Mouse (Mus musculus) embryonic stem cell, embryonic (primary cell): ENCODE results near the gene Cct5.
"Not testable (repeated sequence)": the region's sequence is repeated elsewhere in the genome, so short reads cannot be mapped to it uniquely, and the experiment has no call there.

Experiments
- CTCF ChIA-PET, 4 experiments: fragments of 300-600 bp in 2 of 4; fragments of 350-600 bp in 2 of 4; sonication (Branson Sonifier 250); formaldehyde crosslinking; loops; one replicate each; lab custom pipeline; 2022; ENCODE audit warnings: inconsistent platforms in 2 of 4; lab: Charles Lee
- POLR2A ChIA-PET, 4 experiments: fragments of 300-600 bp in 2 of 4; fragments of 350-600 bp in 2 of 4; sonication (Branson Sonifier 250); formaldehyde crosslinking; loops; one replicate each; lab custom pipeline; 2022; ENCODE audit warnings: antibody characterized with exemption in 4 of 4, inconsistent platforms in 1 of 4; lab: Charles Lee

Cct5 gene

GRCm38 (mm10) chr15:31611027-31611426 lies 9.4 kb upstream of the Cct5 start:
- POLR2A ChIA-PET: interaction anchor here in 2 of 4 experiments (1.1 to 2.8 kb wide), 3 partner anchors 9 to 21 kb away, joined by 4 to 10 read pairs (median 7); partner anchors contain the start of genes Cct5 (in 2 of the 2) and Fam173b (in 2 of the 2)
- CTCF ChIA-PET: no interaction called here

DNA sequence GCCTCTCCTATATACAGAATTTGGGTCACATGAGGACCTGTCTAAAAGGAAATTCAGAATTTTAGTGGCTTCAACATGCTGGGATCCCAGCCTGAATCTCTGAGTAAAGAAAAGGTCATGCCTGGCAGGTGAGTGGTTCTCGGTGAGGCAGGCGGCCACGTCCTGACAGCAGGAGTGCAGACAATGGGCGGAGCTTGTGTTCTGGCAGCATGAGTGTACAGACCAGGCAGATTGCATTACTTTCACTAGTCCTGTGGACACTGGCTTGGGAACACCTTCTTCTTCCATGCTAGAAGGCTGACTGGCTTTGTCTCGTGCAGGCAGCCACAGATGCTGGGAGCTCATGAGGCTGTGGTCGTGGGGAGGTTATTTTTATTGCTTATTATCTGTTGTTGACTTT lies 5.2 kb upstream of the Cct5 start:
- ChIA-PET CTCF (no interaction called here), POLR2A (interaction anchor here in 1 of 4 experiments (0.5 to 0.7 kb wide), 3 partner anchors 11 to 594 kb away, joined by 4 to 5 read pairs (median 4); no protein-coding TSS in a partner anchor)

GRCm38 (mm10) chr15:31603113-31603512 lies 1.5 kb upstream of the Cct5 start:
- CTCF ChIA-PET: no interaction called here
- POLR2A ChIA-PET: interaction anchor here in 3 of 4 experiments (0.6 to 6.6 kb wide), 19 partner anchors 12 to 293 kb away, joined by 3 to 138 read pairs (median 7); partner anchors contain the start of genes Cmbl (in 1 of the 3) and Ropn1l (in 1 of the 3)

DNA sequence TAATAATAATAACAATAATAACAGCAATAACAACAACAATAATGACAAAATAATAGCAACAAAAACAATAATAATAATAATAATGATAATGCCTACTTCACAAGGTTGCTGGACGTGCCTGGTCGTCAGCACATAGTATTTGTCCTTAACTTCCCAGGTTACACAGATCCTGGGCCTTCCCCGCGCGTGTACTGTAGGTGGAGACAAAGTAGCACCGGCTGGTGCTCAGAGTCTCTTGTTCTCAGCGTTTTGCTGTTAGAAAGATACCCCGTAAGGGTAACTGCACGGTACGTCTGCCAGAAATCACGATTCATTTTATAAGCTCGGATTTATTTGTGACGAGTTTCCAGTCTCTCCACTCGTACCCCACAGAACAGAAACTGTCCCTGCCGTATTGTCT lies 822 bp upstream of the Cct5 start:
- POLR2A ChIA-PET: interaction anchor here (0.6 to 6.6 kb wide), 64 partner anchors 8 to 952 kb away, joined by 3 to 138 read pairs (median 6); partner anchors contain the start of genes Ropn1l (in 2 of the 4), Cmbl (in 1 of the 4), Dap (in 1 of the 4) and Sema5a (in 1 of the 4)
- CTCF ChIA-PET: interaction anchor here in 1 of 4 experiments (0.7 to 1.2 kb wide), 2 partner anchors 187 to 293 kb away, joined by 3 read pairs; no protein-coding TSS in a partner anchor

- CTCF ChIA-PET: interaction anchor here in 1 of 4 experiments (1.3 kb wide), 1 partner anchor 292 kb away, joined by 6 read pairs; no protein-coding TSS in a partner anchor
- POLR2A ChIA-PET: interaction anchor here (0.6 to 6.6 kb wide), 90 partner anchors 8 to 951 kb away, joined by 3 to 138 read pairs (median 4); partner anchors contain the start of genes Ropn1l (in 2 of the 4), Sema5a (in 2 of the 4), Cmbl (in 1 of the 4) and Dap (in 1 of the 4)
Measured at GRCm38 (mm10) chr15:31601279-31601645, 342 bp downstream of the Cct5 start.

- CTCF ChIA-PET: no interaction called here
- POLR2A ChIA-PET: interaction anchor here in 2 of 4 experiments (0.7 to 6.6 kb wide), 18 partner anchors 9 to 183 kb away, joined by 3 to 138 read pairs (median 10); partner anchors contain the start of genes Cmbl (in 1 of the 2) and Ropn1l (in 1 of the 2)
Measured at GRCm38 (mm10) chr15:31599834-31600233, 1.8 kb downstream of the Cct5 start.

GRCm38 (mm10) chr15:31595651-31596050 lies 6.0 kb downstream of the Cct5 start:
- ChIA-PET CTCF (interaction anchor here in 1 of 4 experiments (0.8 kb wide), 1 partner anchor 34 kb away, joined by 5 read pairs; no protein-coding TSS in a partner anchor), POLR2A (interaction anchor here in 1 of 4 experiments (4.4 kb wide), 1 partner anchor 33 kb away, joined by 13 read pairs; no protein-coding TSS in a partner anchor)

DNA sequence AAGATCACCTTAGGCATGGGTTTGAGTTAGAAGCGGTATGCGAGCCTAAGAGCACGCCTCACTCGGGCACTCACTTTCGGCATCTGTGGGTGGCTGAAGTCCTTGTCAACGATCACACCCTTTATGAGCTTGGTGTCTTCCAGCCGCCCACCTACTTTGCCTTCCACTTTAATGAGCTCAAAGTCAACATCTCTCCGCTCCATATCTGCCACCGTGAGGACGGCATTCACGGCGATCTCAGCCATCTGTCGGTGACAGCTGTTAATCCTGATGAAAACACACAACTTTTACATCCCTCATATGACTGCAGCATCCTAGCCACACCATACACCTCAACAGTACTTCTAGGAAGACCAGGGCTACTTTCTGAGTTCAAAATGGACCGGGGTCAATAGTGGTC lies 7.3 kb downstream of the Cct5 start:
- CTCF ChIA-PET: no interaction called here
- POLR2A ChIA-PET: interaction anchor here in 3 of 4 experiments (0.6 to 7.9 kb wide), 13 partner anchors 7 to 277 kb away, joined by 3 to 138 read pairs (median 4); partner anchors contain the start of genes Cct5 (in 3 of the 3), Fam173b (in 3 of the 3) and Ropn1l (in 1 of the 3)

GRCm38 (mm10) chr15:31592531-31592930 lies 9.1 kb downstream of the Cct5 start:
- ChIA-PET POLR2A (interaction anchor here in 3 of 4 experiments (1.0 to 7.9 kb wide), 6 partner anchors 9 to 124 kb away, joined by 3 to 138 read pairs (median 4); partner anchors contain the start of genes Cct5 (in 3 of the 3) and Fam173b (in 3 of the 3)), CTCF (interaction anchor here in 1 of 4 experiments (0.6 kb wide), 1 partner anchor 272 kb away, joined by 3 read pairs; no protein-coding TSS in a partner anchor)

DNA sequence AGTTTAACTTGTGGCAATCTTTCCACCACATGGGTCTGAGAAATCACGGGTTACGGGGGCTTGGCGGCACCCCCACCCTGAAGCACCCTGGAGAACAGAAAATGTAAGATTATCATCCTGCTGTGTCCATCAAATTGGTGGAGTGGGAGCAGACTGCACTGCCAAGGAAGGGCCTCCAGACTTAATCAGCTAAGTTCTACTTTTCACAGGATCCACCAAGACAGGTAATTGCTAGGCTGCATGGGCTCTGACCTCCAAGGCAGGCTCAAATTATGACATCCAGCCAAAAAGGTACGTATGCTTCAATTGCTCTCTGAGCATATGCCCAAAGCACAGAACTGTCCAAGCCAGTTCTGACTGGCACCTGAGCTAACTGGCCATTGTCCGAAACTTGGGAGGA lies 11.4 kb downstream of the Cct5 start:
- CTCF ChIA-PET: interaction anchor here in 1 of 4 experiments (0.5 kb wide), 1 partner anchor 172 kb away, joined by 3 read pairs; no protein-coding TSS in a partner anchor
- POLR2A ChIA-PET: interaction anchor here (0.7 to 7.9 kb wide), 20 partner anchors 11 to 258 kb away, joined by 3 to 138 read pairs (median 5); partner anchors contain the start of genes Cct5 (in 4 of the 4), Fam173b (in 4 of the 4), Cmbl (in 1 of the 4) and March6 (in 1 of the 4)

DNA sequence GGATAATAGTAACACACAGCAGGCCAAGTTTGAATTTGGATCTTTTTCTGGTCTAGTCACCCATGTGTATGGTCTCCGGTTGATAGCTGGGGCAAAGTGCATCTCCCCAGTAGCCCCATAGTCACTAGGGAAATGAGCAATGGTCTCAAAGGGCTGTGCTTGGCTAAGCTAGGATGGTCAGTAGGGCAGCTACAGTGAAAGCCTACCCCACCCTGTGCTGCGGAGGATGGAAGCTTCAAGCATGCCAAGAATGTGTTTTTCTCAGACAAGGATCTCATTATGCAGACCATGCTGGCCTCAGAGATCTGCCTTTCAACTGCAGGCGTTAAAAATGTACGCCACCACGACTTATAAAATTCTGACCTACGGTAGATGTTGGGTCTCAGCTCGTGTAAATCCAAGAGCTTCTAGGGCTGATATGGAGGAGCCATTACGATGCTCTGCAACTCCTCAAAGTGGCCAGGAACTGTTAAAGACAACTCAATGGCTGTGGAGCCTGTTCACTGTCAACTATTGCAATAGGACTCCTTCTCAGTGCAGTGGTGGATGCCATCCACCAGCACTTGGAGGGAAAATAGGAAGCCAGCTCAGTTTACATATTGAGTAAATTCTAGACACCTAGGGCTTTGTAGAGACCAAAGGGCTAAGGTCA lies 12.5 kb downstream of the Cct5 start:
- POLR2A ChIA-PET: interaction anchor here (0.7 to 7.9 kb wide), 31 partner anchors 8 to 528 kb away, joined by 3 to 138 read pairs (median 4); partner anchors contain the start of genes Cct5 (in 4 of the 4), Fam173b (in 4 of the 4), Cmbl (in 1 of the 4) and March6 (in 1 of the 4)
- CTCF ChIA-PET: interaction anchor here in 1 of 4 experiments (0.6 kb wide), 1 partner anchor 21 kb away, joined by 3 read pairs; no protein-coding TSS in a partner anchor

DNA sequence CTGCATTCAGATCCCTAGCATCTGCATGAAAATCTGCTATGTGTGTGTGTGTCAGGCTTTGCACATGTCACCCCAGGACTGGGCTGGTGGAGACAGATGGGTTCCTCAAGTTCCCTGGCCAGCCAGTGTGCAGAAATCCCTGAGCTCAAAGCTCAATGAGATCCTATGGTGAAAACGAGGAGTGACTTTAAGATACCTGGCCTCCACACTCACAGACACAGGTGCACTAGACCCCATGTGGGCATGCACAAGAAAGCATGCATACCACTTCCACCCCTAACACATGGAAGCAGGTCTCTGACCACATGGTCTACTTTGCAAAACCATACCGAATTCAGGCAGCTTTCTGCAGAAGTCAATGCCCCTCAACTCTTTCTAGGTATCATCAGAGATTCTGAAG lies 13.8 kb downstream of the Cct5 start:
- CTCF ChIA-PET: no interaction called here

DNA sequence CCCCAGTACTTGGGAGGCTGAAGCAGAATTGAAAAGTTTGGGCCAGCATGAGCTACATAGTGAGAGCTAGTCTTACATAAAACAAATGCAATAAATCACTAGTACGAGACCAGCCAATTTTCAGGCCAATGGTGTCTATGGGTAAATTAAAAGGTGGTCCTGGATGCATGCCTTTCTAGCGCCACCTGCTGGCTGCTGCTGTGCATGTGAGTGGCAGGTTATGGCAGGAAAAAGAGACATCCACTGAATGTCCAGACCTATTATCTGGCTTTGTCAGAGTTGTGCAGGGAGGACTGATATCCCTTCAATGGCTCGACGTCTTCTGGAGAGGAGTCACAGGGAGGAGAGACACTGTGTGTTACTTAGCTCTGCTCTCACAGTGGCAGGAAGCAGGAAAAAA lies 15.1 kb downstream of the Cct5 start:
- ChIA-PET CTCF (no interaction called here), POLR2A (interaction anchor here in 1 of 4 experiments (1.0 to 1.6 kb wide), 3 partner anchors 10 to 39 kb away, joined by 3 read pairs; partner anchors contain the start of genes Cct5 and Fam173b)

More for the DNA sequence above, 13.8 kb downstream of the Cct5 start:
- POLR2A ChIA-PET: interaction anchor here in 1 of 4 experiments (0.6 to 7.9 kb wide), 7 partner anchors 9 to 134 kb away, joined by 3 to 138 read pairs (median 4); partner anchors contain the start of genes Cct5, Fam173b and Ropn1l

DNA sequence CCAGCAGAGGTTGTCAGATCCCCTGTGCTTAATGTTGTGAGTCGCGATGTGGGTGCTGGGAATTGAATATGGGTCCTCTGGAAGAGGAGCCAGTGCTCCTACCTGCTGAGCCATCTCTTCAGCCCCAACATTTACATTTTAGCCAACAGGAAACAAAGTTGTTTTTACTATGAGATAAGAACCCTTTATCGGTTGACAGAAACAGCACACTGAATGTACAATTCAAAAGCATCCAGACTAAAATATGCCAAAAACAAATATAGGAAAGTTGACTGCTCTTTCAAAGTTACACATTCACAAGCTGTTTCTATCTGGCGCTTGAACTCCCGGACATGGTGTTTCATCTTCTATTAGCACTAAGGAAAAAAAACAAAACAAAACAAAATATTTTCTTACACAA lies 15.5 kb downstream of the Cct5 start:
- ChIA-PET CTCF (no interaction called here), POLR2A (interaction anchor here in 1 of 4 experiments (1.0 to 1.6 kb wide), 3 partner anchors 11 to 39 kb away, joined by 3 read pairs; partner anchors contain the start of genes Cct5 and Fam173b)

DNA sequence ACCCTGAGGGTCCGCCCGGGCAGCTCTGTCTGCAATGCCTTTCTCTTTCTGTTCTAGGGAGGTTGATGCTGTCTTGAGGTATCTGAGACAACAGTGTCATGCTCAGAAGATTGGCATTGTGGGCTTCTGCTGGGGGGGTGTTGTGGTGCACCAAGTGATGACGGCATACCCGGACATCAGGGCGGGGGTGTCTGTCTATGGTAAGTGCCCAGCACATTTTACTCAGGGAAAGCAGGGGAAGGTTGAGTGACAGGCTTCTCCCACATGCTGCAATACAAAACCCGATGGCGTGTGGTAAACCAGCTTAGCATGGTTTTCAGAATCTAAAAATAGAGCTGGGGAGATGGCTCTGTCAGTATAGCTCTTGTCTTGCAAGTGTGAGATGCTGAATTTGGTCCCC lies 16.4 kb downstream of the Cct5 start:
- CTCF ChIA-PET: interaction anchor here in 2 of 4 experiments (0.6 to 1.1 kb wide), 2 partner anchors 23 to 349 kb away, joined by 3 to 4 read pairs; no protein-coding TSS in a partner anchor
- POLR2A ChIA-PET: interaction anchor here in 2 of 4 experiments (1.0 to 1.9 kb wide), 5 partner anchors 9 to 24 kb away, joined by 3 to 10 read pairs (median 5); partner anchors contain the start of genes Cct5 (in 1 of the 2) and Fam173b (in 1 of the 2)

GRCm38 (mm10) chr15:31583304-31584085 lies 18.1 kb downstream of the Cct5 start:
- CTCF ChIA-PET: no interaction called here
- POLR2A ChIA-PET: interaction anchor here in 3 of 4 experiments (0.5 to 1.9 kb wide), 9 partner anchors 10 to 366 kb away, joined by 3 to 10 read pairs (median 4); partner anchors contain the start of genes Cct5 (in 2 of the 3) and Fam173b (in 2 of the 3)

DNA sequence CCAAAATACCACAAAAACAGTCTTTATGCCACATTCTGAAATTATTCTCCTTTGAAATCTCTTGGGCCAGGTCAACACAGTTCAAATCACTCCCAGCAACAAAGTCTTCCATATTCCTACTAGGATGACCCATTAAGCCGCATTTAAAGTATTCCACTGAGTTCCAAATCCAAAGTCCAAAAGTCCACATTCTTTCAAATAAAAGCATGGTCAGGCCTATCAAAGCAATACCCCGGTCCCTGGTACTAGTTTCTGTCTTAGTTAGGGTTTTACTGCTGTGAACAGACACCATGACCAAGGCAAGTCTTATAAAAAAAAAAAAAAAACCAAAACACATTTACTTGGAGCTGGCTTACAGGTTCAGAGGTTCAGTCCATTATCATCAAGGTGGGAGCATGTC lies 20.5 kb downstream of the Cct5 start:
- CTCF ChIA-PET: not testable (repeated sequence)
- POLR2A ChIA-PET: interaction anchor here in 1 of 4 experiments (0.6 to 2.0 kb wide), 2 partner anchors 21 to 95 kb away, joined by 3 to 10 read pairs; partner anchors contain the start of genes Cct5 and Fam173b
